Mouse (Mus musculus) liver, embryonic 14.5 days (tissue): ENCODE measurements around the gene Slc38a11. TPM values are rescaled to one million over a fixed set of nuclear protein-coding genes. Genes with fewer than 3 reads are reported as not detected.

Source experiments
- ATAC-seq: fragments of 200-750 bp; cut with Nextera tagmentation; 2 replicates; pipeline ENCODE4 v1.8.0; 2017; ENCODE audit warnings: moderate number of reproducible peaks, mild to moderate bottlenecking, moderate library complexity; ENCODE audit not compliant: insufficient read depth
- DNase-seq, 3 experiments: peaks; one replicate each; pipeline ENCODE4 v3.0.0-alpha.2; 2012 to 2013; ENCODE audit warnings: low read depth in 3 of 3, low spot score in 3 of 3
- H3K27ac ChIP-seq: fragments of 300-500 bp; sonication (generic); 2 replicates; pipeline ENCODE4 v1.5.1; 2014; ENCODE audit warnings: moderate library complexity, mild to moderate bottlenecking, control low read depth, inconsistent platforms
- H3K27me3 ChIP-seq: fragments of 300-500 bp; sonication (generic); 2 replicates; pipeline ENCODE4 v1.6.1; 2014; ENCODE audit warnings: mild to moderate bottlenecking, low read length, moderate library complexity; ENCODE audit not compliant: control insufficient read depth, insufficient read depth
- H3K36me3 ChIP-seq: fragments of 300-500 bp; sonication (generic); replicated peaks from 2 replicates; pipeline ENCODE4 v1.6.1; 2014; ENCODE audit warnings: low read depth; ENCODE audit not compliant: control insufficient read depth, insufficient read depth
- H3K4me1 ChIP-seq, 2 experiments: fragments of 200-500 bp in 1 of 2; fragments of 300-500 bp in 1 of 2; sonication (generic) in 1 of 2; replicated peaks; 2 replicates each; pipeline ENCODE4 v1.6.1; 2012 to 2014; ENCODE audit warnings: antibody characterized with exemption in 1 of 2, inconsistent platforms in 1 of 2, low read length in 1 of 2; ENCODE audit not compliant: control insufficient read depth in 2 of 2, insufficient read depth in 2 of 2
- H3K4me2 ChIP-seq: fragments of 300-500 bp; sonication (generic); 2 replicates; pipeline ENCODE4 v1.6.1; 2014; ENCODE audit warnings: low read depth, mild to moderate bottlenecking, control low read depth, moderate library complexity
- H3K4me3 ChIP-seq, 2 experiments: fragments of 200-500 bp in 1 of 2; fragments of 300-500 bp in 1 of 2; sonication (generic) in 1 of 2; 2 replicates each; pipeline ENCODE4 v1.5.1; 2012 to 2014; ENCODE audit warnings: low read depth in 2 of 2, low read length in 2 of 2, mild to moderate bottlenecking in 2 of 2, control low read depth in 1 of 2, inconsistent platforms in 1 of 2, moderate library complexity in 1 of 2; ENCODE audit not compliant: insufficient read depth in 1 of 2
- H3K9ac ChIP-seq: fragments of 300-500 bp; sonication (generic); replicated peaks from 2 replicates; pipeline ENCODE4 v1.6.1; 2014; ENCODE audit warnings: mild to moderate bottlenecking, control low read depth, moderate library complexity
- H3K9me3 ChIP-seq: fragments of 300-500 bp; sonication (generic); 2 replicates; pipeline ENCODE4 v1.6.1; 2016; ENCODE audit warnings: low read length, mixed read lengths; ENCODE audit not compliant: control insufficient read depth
- CTCF ChIP-seq: IDR thresholded peaks from 2 replicates; pipeline ENCODE4 v1.5.1; 2016; ENCODE audit warnings: antibody characterized with exemption, low read depth, control low read depth
- EP300 ChIP-seq: IDR thresholded peaks from 2 replicates; pipeline ENCODE4 v1.6.1; 2016; ENCODE audit warnings: antibody characterized with exemption, low read depth
- WGBS: fragments of 180-500 bp; shearing (Covaris S2); extraction: QIAGEN DNeasy Blood & Tissue Kit; methylation state at CpG from one replicate; pipeline ENCODE4 v1.1.7; 2014; ENCODE audit not compliant: insufficient replicate concordance; 5-methylcytosine and 5-hydroxymethylcytosine counted together
- polyA plus RNA-seq, 2 experiments: library from polyadenylated mRNA; depleted of rRNA in 1 of 2; stranded (reverse) in 1 of 2; unstranded in 1 of 2; fragments of >200 nt; fragmentation: Nextera tagmentation in 1 of 2; extraction: Ambion mirVana in 1 of 2; gene quantifications; 2 replicates each; pipeline versions ENCODE4 v1.2.1 to v1.2.3; 2012 to 2014

Gene Slc38a11
- polyA plus RNA-seq, 2 experiments, result not detected

DNA sequence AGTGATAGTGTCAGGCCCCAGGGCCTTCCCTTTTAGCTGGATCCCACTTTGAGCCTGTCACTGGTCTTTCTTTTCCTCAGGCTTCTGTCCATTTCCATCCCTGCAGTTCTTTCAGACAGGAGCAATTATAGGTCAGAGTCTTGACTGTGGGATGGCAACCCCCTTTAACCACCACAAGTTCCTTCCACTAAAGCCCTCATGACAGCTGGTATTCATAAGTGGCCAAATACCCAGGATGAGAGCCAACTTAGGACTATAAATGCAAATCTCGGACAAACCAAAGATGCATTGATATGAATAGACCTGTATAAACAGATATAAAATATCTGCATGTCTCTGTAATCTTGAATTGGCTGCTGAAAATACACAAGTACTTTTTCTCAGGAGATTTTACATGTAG lies 75.1 kb downstream of the Slc38a11 start:
- H3K27ac ChIP-seq, result no peak overlapping the region
- WGBS, result 51% methylated on average over 1 of the region's 1 CpGs
- no peak overlapping the region for H3K4me3 ChIP-seq
- DNase-seq (no peak), ATAC-seq (no peak)
- H3K9me3 ChIP-seq, result no peaks in the 10 kb centered on the region
- H3K36me3 ChIP-seq, result no peaks in the 10 kb centered on the region
- H3K4me1 ChIP-seq, result no peaks in the 10 kb centered on the region
- H3K27me3 ChIP-seq, result no peaks in the 10 kb centered on the region
- no peak overlapping the region for H3K9ac ChIP-seq
- TF ChIP-seq CTCF (no peak), EP300 (no peak)
- no peak overlapping the region for H3K4me2 ChIP-seq

GRCm38 (mm10) chr2:65285380-65285779 lies 78.5 kb downstream of the Slc38a11 start:
- Histone ChIP-seq H3K27ac (no peak overlapping the region), H3K4me3 (no peak overlapping the region), H3K4me2 (no peak overlapping the region), H3K9ac (no peak overlapping the region), H3K36me3 (no peaks in the 10 kb centered on the region), H3K27me3 (no peaks in the 10 kb centered on the region), H3K4me1 (no peaks in the 10 kb centered on the region), H3K9me3 (no peaks in the 10 kb centered on the region)
- TF ChIP-seq CTCF (no peak), EP300 (no peak)
- ATAC-seq (peak; percentile 35; the same call in 1 of the 2 replicates), DNase-seq (peak in 2 of 3 experiments; percentile 3 to 29)
- 31% methylated on average over 3 of the region's 3 CpGs for WGBS

- TF ChIP-seq CTCF (no peak), EP300 (no peak)
- Histone ChIP-seq H3K4me2 (no peak overlapping the region), H3K27ac (no peak overlapping the region), H3K4me1 (0 out of 4 replicates have a peak, but pooled peaks cover 0 to 2% of the 10 kb centered on the region in 2 experiments), H3K4me3 (no peak overlapping the region), H3K9ac (no peak overlapping the region), H3K36me3 (no peaks in the 10 kb centered on the region), H3K9me3 (no peaks in the 10 kb centered on the region), H3K27me3 (no peaks in the 10 kb centered on the region)
- DNase-seq (no peak), ATAC-seq (no peak)
- 52% methylated on average over 6 of the region's 6 CpGs for WGBS
Measured at GRCm38 (mm10) chr2:65282979-65283378, 80.9 kb downstream of the Slc38a11 start.

DNA sequence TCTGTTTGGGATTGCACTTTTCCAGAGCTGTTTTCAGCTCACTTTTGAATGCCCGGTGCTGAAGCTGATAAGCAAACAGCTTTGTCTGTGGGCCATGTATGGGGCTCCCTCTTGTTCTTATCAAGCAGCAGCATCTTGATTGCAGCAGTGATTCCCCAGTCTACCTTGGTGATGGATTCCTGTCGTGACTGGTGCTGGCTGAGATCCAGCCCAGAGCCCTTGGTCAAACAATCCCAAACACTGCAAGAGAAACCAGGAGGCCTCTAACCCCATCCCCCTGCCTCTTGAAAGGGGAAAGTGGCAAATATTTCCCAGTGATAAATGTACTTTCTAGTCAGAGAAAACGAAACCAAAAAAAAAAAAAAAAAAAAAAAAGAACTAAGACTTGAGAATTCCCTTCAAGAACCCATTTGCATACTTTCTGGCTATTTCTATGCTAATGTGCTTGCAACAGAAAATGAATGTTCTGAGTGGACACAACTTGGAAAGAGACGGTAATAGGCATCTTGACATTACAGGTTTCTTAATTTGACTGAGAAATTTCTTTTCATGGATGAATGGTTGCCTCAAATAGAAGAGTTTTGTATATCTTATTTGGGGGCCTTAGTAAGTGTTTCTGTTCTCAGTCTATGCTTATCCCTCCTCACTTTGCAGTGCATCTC lies 84.7 kb downstream of the Slc38a11 start:
- H3K4me2 ChIP-seq, result no peak overlapping the region
- H3K4me3 ChIP-seq, result no peak overlapping the region
- no peaks in the 10 kb centered on the region for H3K36me3 ChIP-seq
- no peaks in the 10 kb centered on the region for H3K9me3 ChIP-seq
- TF ChIP-seq CTCF (no peak), EP300 (no peak)
- H3K27ac ChIP-seq, result no peak overlapping the region
- 22% methylated on average over 4 of the region's 4 CpGs for WGBS
- 0 out of 4 replicates have a peak, but pooled peaks cover 0 to 2% of the 10 kb centered on the region in 2 experiments for H3K4me1 ChIP-seq
- no peak overlapping the region for H3K9ac ChIP-seq
- no peak for DNase-seq
- no peak for ATAC-seq
- H3K27me3 ChIP-seq, result no peaks in the 10 kb centered on the region

GRCm38 (mm10) chr2:65275443-65276061 lies 88.3 kb downstream of the Slc38a11 start:
- DNase-seq (no peak), ATAC-seq (no peak)
- TF ChIP-seq CTCF (no peak), EP300 (no peak)
- H3K9me3 ChIP-seq, result no peaks in the 10 kb centered on the region
- no peak overlapping the region for H3K4me2 ChIP-seq
- H3K27me3 ChIP-seq, result no peaks in the 10 kb centered on the region
- WGBS, result 60% methylated on average over 6 of the region's 6 CpGs
- H3K4me3 ChIP-seq, result no peak overlapping the region
- H3K27ac ChIP-seq, result no peak overlapping the region
- H3K4me1 ChIP-seq, result 0 out of 4 replicates have a peak, but pooled peaks cover 0 to 2% of the 10 kb centered on the region in 2 experiments
- H3K9ac ChIP-seq, result no peak overlapping the region
- no peaks in the 10 kb centered on the region for H3K36me3 ChIP-seq
